Mouse (Mus musculus): ENCODE measurements around the gene Zfp113. TPM values are rescaled to one million over a fixed set of nuclear protein-coding genes. Genes with fewer than 3 reads are reported as not detected.

Zfp113 gene
- polyA plus RNA-seq (2014; fragmentation: Nextera tagmentation; extraction: Ambion mirVana), result 16.3 and 16.4 TPM in 2 replicates

- peak within 1 kb of the TSS; percentile 93 for H3K9ac ChIP-seq (replicated peaks; ENCODE audit: low read length)
- no peaks in the 10 kb centered on the region for H3K9me3 ChIP-seq (replicated peaks; ENCODE audit: control insufficient read depth, low read length)
- WGBS, result 0% methylated on average over 31 of the region's 31 CpGs
- H3K4me2 ChIP-seq (ENCODE audit: low read depth, low read length), result peak within 1 kb of the TSS; percentile 45
- ATAC-seq (replicated peaks; ENCODE audit: insufficient number of reproducible peaks, low FRiP score, low TSS enrichment, low read depth) (peak; percentile 94), DNase-seq (ENCODE audit: low spot score) (peak; percentile 97)
- H3K4me3 ChIP-seq (ENCODE audit: low read depth, low read length), result peak within 1 kb of the TSS; percentile 79
- H3K27me3 ChIP-seq (ENCODE audit: control insufficient read depth, insufficient read depth, low read length), result no peaks in the 10 kb centered on the region
- H3K36me3 ChIP-seq (replicated peaks; ENCODE audit: control insufficient read depth, insufficient read depth, low read depth, low read length), result peaks cover 8% of the 10 kb centered on the region
- peak within 1 kb of the TSS; percentile 89 for H3K27ac ChIP-seq (replicated peaks; ENCODE audit: low read depth, low read length)
- H3K4me1 ChIP-seq (ENCODE audit: control insufficient read depth, insufficient read depth, low read length), result no peaks in the 10 kb centered on the region
Measured at GRCm38 (mm10) chr5:138155443-138155976, at the start of gene Zfp113. Zfp113 (minus strand) TSS chr5:138155744.

- no peak overlapping the region for H3K27ac ChIP-seq (replicated peaks; ENCODE audit: low read depth, low read length)
- H3K9ac ChIP-seq (replicated peaks; ENCODE audit: low read length), result no peak overlapping the region
- no peak for ATAC-seq (replicated peaks; ENCODE audit: insufficient number of reproducible peaks, low FRiP score, low TSS enrichment, low read depth)
- H3K27me3 ChIP-seq (ENCODE audit: control insufficient read depth, insufficient read depth, low read length), result no peaks in the 10 kb centered on the region
- 84% methylated on average over 3 of the region's 3 CpGs for WGBS
- DNase-seq (ENCODE audit: low spot score), result no peak
- no peak overlapping the region for H3K4me2 ChIP-seq (ENCODE audit: low read depth, low read length)
- H3K9me3 ChIP-seq (replicated peaks; ENCODE audit: control insufficient read depth, low read length), result no peaks in the 10 kb centered on the region
- H3K4me3 ChIP-seq (ENCODE audit: low read depth, low read length), result no peak overlapping the region
- H3K36me3 ChIP-seq (replicated peaks; ENCODE audit: control insufficient read depth, insufficient read depth, low read depth, low read length), result no peaks in the 10 kb centered on the region
- H3K4me1 ChIP-seq (ENCODE audit: control insufficient read depth, insufficient read depth, low read length), result no peaks in the 10 kb centered on the region
Measured at GRCm38 (mm10) chr5:138202086-138202485, 46.5 kb upstream of the Zfp113 start.

- DNase-seq (ENCODE audit: low spot score) (peak; percentile 25), ATAC-seq (replicated peaks; ENCODE audit: insufficient number of reproducible peaks, low FRiP score, low TSS enrichment, low read depth) (no peak)
- Histone ChIP-seq H3K4me1 (ENCODE audit: control insufficient read depth, insufficient read depth, low read length) (no peaks in the 10 kb centered on the region), H3K9ac (replicated peaks; ENCODE audit: low read length) (no peak overlapping the region), H3K4me3 (ENCODE audit: low read depth, low read length) (no peak overlapping the region), H3K9me3 (replicated peaks; ENCODE audit: control insufficient read depth, low read length) (no peaks in the 10 kb centered on the region), H3K27ac (replicated peaks; ENCODE audit: low read depth, low read length) (no peak overlapping the region), H3K4me2 (ENCODE audit: low read depth, low read length) (no peak overlapping the region), H3K36me3 (replicated peaks; ENCODE audit: control insufficient read depth, insufficient read depth, low read depth, low read length) (no peaks in the 10 kb centered on the region), H3K27me3 (ENCODE audit: control insufficient read depth, insufficient read depth, low read length) (no peaks in the 10 kb centered on the region)
- 13% methylated on average over 1 of the region's 1 CpGs for WGBS
Measured at GRCm38 (mm10) chr5:138199576-138199975, 44.0 kb upstream of the Zfp113 start.

GRCm38 (mm10) chr5:138195463-138195862 lies 39.9 kb upstream of the Zfp113 start:
- no peak overlapping the region for H3K4me3 ChIP-seq (ENCODE audit: low read depth, low read length)
- H3K4me2 ChIP-seq (ENCODE audit: low read depth, low read length), result no peak overlapping the region; the same call in 1 of the 2 replicates
- H3K9me3 ChIP-seq (replicated peaks; ENCODE audit: control insufficient read depth, low read length), result no peaks in the 10 kb centered on the region
- no peaks in the 10 kb centered on the region for H3K4me1 ChIP-seq (ENCODE audit: control insufficient read depth, insufficient read depth, low read length)
- 75% methylated on average over 7 of the region's 7 CpGs for WGBS
- ATAC-seq (replicated peaks; ENCODE audit: insufficient number of reproducible peaks, low FRiP score, low TSS enrichment, low read depth), result no peak
- no peak for DNase-seq (ENCODE audit: low spot score)
- no peaks in the 10 kb centered on the region for H3K27me3 ChIP-seq (ENCODE audit: control insufficient read depth, insufficient read depth, low read length)
- H3K27ac ChIP-seq (replicated peaks; ENCODE audit: low read depth, low read length), result no peak overlapping the region
- no peak overlapping the region; the same call in 1 of the 2 replicates for H3K9ac ChIP-seq (replicated peaks; ENCODE audit: low read length)
- no peaks in the 10 kb centered on the region for H3K36me3 ChIP-seq (replicated peaks; ENCODE audit: control insufficient read depth, insufficient read depth, low read depth, low read length)

GRCm38 (mm10) chr5:138194755-138195345 lies 39.3 kb upstream of the Zfp113 start:
- H3K36me3 ChIP-seq (replicated peaks; ENCODE audit: control insufficient read depth, insufficient read depth, low read depth, low read length), result peaks cover 4% of the 10 kb centered on the region; the same call in 1 of the 2 replicates
- peak overlapping the region; percentile 96 for H3K4me2 ChIP-seq (ENCODE audit: low read depth, low read length)
- peak overlapping the region; percentile 31; the same call in 1 of the 2 replicates for H3K27ac ChIP-seq (replicated peaks; ENCODE audit: low read depth, low read length)
- H3K4me1 ChIP-seq (ENCODE audit: control insufficient read depth, insufficient read depth, low read length), result no peaks in the 10 kb centered on the region
- 2% methylated on average over 29 of the region's 29 CpGs for WGBS
- peak overlapping the region; percentile 68 for H3K4me3 ChIP-seq (ENCODE audit: low read depth, low read length)
- H3K9me3 ChIP-seq (replicated peaks; ENCODE audit: control insufficient read depth, low read length), result no peaks in the 10 kb centered on the region
- no peaks in the 10 kb centered on the region for H3K27me3 ChIP-seq (ENCODE audit: control insufficient read depth, insufficient read depth, low read length)
- DNase-seq (ENCODE audit: low spot score) (peak; percentile 37), ATAC-seq (replicated peaks; ENCODE audit: insufficient number of reproducible peaks, low FRiP score, low TSS enrichment, low read depth) (peak; percentile 36)
- peak overlapping the region; percentile 89 for H3K9ac ChIP-seq (replicated peaks; ENCODE audit: low read length)

- DNase-seq (ENCODE audit: low spot score) (peak; percentile 86), ATAC-seq (replicated peaks; ENCODE audit: insufficient number of reproducible peaks, low FRiP score, low TSS enrichment, low read depth) (peak; percentile 82)
- no peaks in the 10 kb centered on the region for H3K9me3 ChIP-seq (replicated peaks; ENCODE audit: control insufficient read depth, low read length)
- peak within 1 kb of the TSS; percentile 68 for H3K4me3 ChIP-seq (ENCODE audit: low read depth, low read length)
- peaks cover 4% of the 10 kb centered on the region; the same call in 1 of the 2 replicates for H3K36me3 ChIP-seq (replicated peaks; ENCODE audit: control insufficient read depth, insufficient read depth, low read depth, low read length)
- H3K4me1 ChIP-seq (ENCODE audit: control insufficient read depth, insufficient read depth, low read length), result no peaks in the 10 kb centered on the region
- peak within 1 kb of the TSS; percentile 31; the same call in 1 of the 2 replicates for H3K27ac ChIP-seq (replicated peaks; ENCODE audit: low read depth, low read length)
- no peaks in the 10 kb centered on the region for H3K27me3 ChIP-seq (ENCODE audit: control insufficient read depth, insufficient read depth, low read length)
- 9% methylated on average over 54 of the region's 54 CpGs for WGBS
- peak within 1 kb of the TSS; percentile 89 for H3K9ac ChIP-seq (replicated peaks; ENCODE audit: low read length)
- H3K4me2 ChIP-seq (ENCODE audit: low read depth, low read length), result peak within 1 kb of the TSS; percentile 96
Measured at GRCm38 (mm10) chr5:138193771-138194727, 38.5 kb upstream of the Zfp113 start, which contains the start of gene Mblac1. Mblac1 (plus strand) TSS chr5:138194314.

GRCm38 (mm10) chr5:138187661-138188306 lies 32.2 kb upstream of the Zfp113 start:
- peak overlapping the region; percentile 35 for H3K4me2 ChIP-seq (ENCODE audit: low read depth, low read length)
- peak overlapping the region; percentile 91 for H3K9ac ChIP-seq (replicated peaks; ENCODE audit: low read length)
- peak; percentile 88 for DNase-seq (ENCODE audit: low spot score)
- H3K4me3 ChIP-seq (ENCODE audit: low read depth, low read length), result peak overlapping the region; percentile 68
- no peaks in the 10 kb centered on the region; the same call in 1 of the 2 replicates for H3K4me1 ChIP-seq (ENCODE audit: control insufficient read depth, insufficient read depth, low read length)
- H3K27me3 ChIP-seq (ENCODE audit: control insufficient read depth, insufficient read depth, low read length), result no peaks in the 10 kb centered on the region
- H3K36me3 ChIP-seq (replicated peaks; ENCODE audit: control insufficient read depth, insufficient read depth, low read depth, low read length), result peaks cover 4% of the 10 kb centered on the region
- 0% methylated on average over 10 of the region's 10 CpGs for WGBS
- H3K9me3 ChIP-seq (replicated peaks; ENCODE audit: control insufficient read depth, low read length), result no peaks in the 10 kb centered on the region
- H3K27ac ChIP-seq (replicated peaks; ENCODE audit: low read depth, low read length), result no peak overlapping the region; the same call in 1 of the 2 replicates
- peak; percentile 76 for ATAC-seq (replicated peaks; ENCODE audit: insufficient number of reproducible peaks, low FRiP score, low TSS enrichment, low read depth)
